Mouse (Mus musculus) embryonic fibroblast, embryonic 13.5 days (primary cell): ENCODE results near the gene Idh1. TPM values are rescaled to one million over a fixed set of nuclear protein-coding genes. Genes with fewer than 3 reads are reported as not detected.
A peak's percentile ranks its signal among the peaks of the same experiment; 100 is the strongest.

Source experiments
- H3K27ac ChIP-seq: 2 replicates; pipeline ENCODE4 v1.5.1; 2012; ENCODE audit warnings: low read length, control low read depth, inconsistent platforms; ENCODE audit not compliant: insufficient read depth
- H3K4me1 ChIP-seq: 2 replicates; pipeline ENCODE4 v1.6.1; 2011; ENCODE audit warnings: low read length; ENCODE audit not compliant: control insufficient read depth, insufficient read depth
- H3K4me3 ChIP-seq: 2 replicates; pipeline ENCODE4 v1.5.1; 2011; ENCODE audit warnings: mild to moderate bottlenecking, control low read depth, low read length; ENCODE audit not compliant: insufficient read depth
- CTCF ChIP-seq: IDR thresholded peaks from 2 replicates; pipeline ENCODE4 v1.5.1; 2011; ENCODE audit warnings: mild to moderate bottlenecking, control low read depth, low read length, moderate library complexity, borderline replicate concordance; ENCODE audit not compliant: insufficient read depth
- POLR2A ChIP-seq: IDR thresholded peaks from 2 replicates; pipeline ENCODE4 v1.6.1; 2011; ENCODE audit warnings: low read depth, mild to moderate bottlenecking, control low read depth, low read length, moderate library complexity
- polyA plus RNA-seq: library from polyadenylated mRNA; stranded (reverse); fragments of >200 nt; gene quantifications from 2 replicates; pipeline ENCODE4 v1.2.4, GENCODE M21; 2011; ENCODE audit warnings: low read depth; ENCODE audit not compliant: missing spikeins, insufficient read length

The Idh1 gene
- polyA plus RNA-seq, 1 experiment = 106 TPM

GRCm38 (mm10) chr1:65178126-65178901, 8.0 kb downstream of the Idh1 start:
- TF ChIP-seq CTCF (peak; percentile 51; the same call in 1 of the 2 replicates), POLR2A (peak; percentile 75; the same call in 1 of the 2 replicates)
- Histone ChIP-seq H3K4me3 (peak overlapping the region; percentile 94), H3K27ac (peak overlapping the region; percentile 61)

DNA sequence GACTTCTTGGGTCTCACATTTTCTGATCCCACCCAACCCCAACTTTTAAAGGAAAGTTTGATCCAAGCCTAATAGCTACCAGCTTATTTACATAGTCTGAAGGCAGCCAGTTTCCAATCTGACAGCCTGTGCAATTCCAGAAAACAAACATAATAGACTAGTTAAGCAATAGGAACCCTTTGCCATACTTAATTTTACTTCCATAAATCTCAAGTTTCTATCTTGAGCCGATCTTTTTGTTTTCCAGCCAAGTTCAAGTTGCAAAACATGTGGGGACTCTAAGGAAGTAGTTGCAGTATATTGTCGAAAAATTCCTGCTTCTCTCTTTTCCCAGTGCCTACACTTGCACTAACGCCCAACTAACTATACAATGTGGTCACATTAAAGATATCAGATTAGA, 8.8 kb downstream of the Idh1 start:
- H3K4me1 ChIP-seq = no peaks in the 10 kb centered on the region
- no peak overlapping the region for H3K27ac ChIP-seq
- TF ChIP-seq POLR2A = no peak
- TF ChIP-seq CTCF = no peak
- H3K4me3 ChIP-seq = peak overlapping the region; percentile 94

More at GRCm38 (mm10) chr1:65178126-65178901, 8.0 kb downstream of the Idh1 start:
- no peaks in the 10 kb centered on the region for H3K4me1 ChIP-seq

DNA sequence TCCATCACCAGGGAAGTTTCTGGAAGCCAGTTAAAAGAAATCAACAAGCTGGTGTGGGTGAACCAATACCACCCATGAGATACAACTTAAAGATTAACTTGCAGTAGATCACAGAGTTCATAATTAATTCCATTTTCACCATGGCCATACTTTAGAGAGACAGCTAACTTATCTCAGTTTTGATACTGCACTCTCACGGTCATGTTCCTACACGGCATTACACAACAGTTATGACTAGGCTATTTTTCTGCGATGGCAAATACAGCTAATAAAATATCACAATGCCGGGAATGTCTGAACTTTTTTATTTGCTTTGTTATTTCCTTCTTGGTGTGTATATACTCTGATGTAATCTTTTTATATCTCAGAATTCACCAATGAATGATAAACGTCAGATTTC, 9.4 kb downstream of the Idh1 start:
- Histone ChIP-seq H3K4me1 (no peaks in the 10 kb centered on the region), H3K4me3 (no peak overlapping the region; the same call in 1 of the 2 replicates), H3K27ac (no peak overlapping the region)
- TF ChIP-seq CTCF (no peak), POLR2A (no peak)

- TF ChIP-seq CTCF = no peak
- no peak for TF ChIP-seq POLR2A
- Histone ChIP-seq H3K4me3 (no peak overlapping the region), H3K4me1 (no peaks in the 10 kb centered on the region)
Observed at GRCm38 (mm10) chr1:65176171-65176570, 10.1 kb downstream of the Idh1 start.

DNA sequence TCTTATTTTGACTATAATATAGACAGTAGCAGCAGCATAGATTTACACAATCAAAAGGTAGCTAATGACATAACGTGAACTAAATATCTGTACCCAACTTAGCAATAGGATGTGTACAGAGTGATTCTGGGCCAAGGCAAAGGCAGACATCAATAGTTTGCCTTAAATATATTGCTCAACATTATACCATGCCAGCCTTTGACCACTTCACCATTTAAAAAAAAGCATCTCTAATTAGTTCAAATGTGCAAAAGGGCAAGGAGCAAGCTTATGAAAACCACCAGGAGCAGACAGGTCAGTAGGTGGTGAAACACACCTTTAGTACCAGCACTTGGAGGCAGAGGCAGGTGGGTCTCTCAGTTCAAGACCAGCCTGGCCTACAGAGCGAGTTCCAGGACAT, 12.6 kb downstream of the Idh1 start:
- TF ChIP-seq POLR2A (no peak), CTCF (no peak)
- H3K27ac ChIP-seq = no peak overlapping the region
- no peak overlapping the region for H3K4me3 ChIP-seq
- H3K4me1 ChIP-seq = no peaks in the 10 kb centered on the region

More at GRCm38 (mm10) chr1:65176171-65176570, 10.1 kb downstream of the Idh1 start:
- no peak overlapping the region for H3K27ac ChIP-seq

- no peak overlapping the region for H3K4me3 ChIP-seq
- TF ChIP-seq CTCF = no peak
- no peak for TF ChIP-seq POLR2A
- H3K27ac ChIP-seq = no peak overlapping the region
- no peaks in the 10 kb centered on the region for H3K4me1 ChIP-seq
Observed at GRCm38 (mm10) chr1:65171579-65171978, 14.7 kb downstream of the Idh1 start.

- Histone ChIP-seq H3K4me3 (no peak overlapping the region), H3K4me1 (no peaks in the 10 kb centered on the region), H3K27ac (no peak overlapping the region)
- no peak for TF ChIP-seq CTCF
Observed at GRCm38 (mm10) chr1:65169947-65170346, 16.4 kb downstream of the Idh1 start.

DNA sequence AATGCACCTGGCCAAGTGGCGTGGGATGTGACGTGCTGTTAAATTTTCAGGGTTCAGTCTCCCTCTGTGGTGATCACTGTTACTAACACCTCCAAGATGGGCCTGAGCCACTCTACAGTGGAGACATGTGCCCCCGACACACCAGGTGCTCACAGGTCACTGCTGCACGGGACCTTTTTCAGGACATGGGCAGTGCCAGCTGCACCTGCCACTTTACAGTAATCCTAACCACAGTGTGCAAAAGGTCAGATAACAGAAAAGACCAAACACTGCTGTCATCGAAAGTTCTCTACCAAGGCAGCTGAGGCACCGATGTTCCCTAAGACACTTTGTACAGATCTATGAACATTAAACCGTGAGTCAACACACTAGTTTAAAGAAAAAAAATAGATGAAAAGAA, 16.8 kb downstream of the Idh1 start:
- Histone ChIP-seq H3K4me1 (no peaks in the 10 kb centered on the region), H3K4me3 (no peak overlapping the region), H3K27ac (no peak overlapping the region)
- TF ChIP-seq CTCF (no peak), POLR2A (no peak)

DNA sequence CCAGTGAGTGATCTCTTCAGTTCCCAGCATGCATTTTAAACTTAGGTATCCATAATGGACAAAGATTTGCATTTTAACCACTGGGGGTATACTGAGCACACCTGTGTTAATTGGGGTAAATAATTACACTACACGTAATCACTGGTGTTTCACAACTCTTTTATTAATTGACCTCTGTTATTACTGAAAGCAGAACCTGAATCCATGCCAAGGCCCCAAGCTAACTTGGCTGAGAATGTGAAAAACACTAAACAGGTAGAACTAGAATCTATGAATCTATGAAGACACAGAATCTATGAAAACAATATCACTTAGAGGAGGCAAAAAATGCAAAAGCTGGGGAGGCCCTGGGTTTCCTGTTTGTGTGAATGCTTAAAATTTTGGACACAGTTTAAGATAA, 18.8 kb downstream of the Idh1 start:
- TF ChIP-seq CTCF (no peak), POLR2A (no peak)
- Histone ChIP-seq H3K4me3 (no peak overlapping the region), H3K4me1 (no peaks in the 10 kb centered on the region), H3K27ac (no peak overlapping the region)

DNA sequence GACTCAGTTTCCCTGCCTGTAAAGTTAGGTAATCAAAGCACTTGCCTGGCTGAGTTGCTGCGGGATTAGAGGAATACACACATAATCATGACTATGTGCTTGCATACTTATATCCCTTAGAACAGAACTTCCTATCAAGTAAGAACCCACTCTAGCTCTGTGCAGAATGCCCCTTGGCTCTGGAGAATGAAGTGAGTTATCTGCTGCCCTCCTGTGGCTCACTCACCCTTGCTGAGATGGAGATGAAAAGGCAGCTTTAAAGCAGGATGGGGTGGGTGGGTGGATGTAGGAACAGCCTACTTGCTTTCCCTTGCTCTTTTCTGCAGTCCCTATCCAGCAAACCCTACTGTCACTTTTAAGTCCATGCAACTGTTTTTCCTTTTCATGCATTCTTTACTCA, 24.1 kb downstream of the Idh1 start:
- Histone ChIP-seq H3K4me1 (no peaks in the 10 kb centered on the region), H3K4me3 (no peak overlapping the region), H3K27ac (no peak overlapping the region)
- TF ChIP-seq POLR2A (no peak), CTCF (no peak)
